Mouse (Mus musculus) ovary, adult 18-20 months (tissue): Measurements from ENCODE around the gene Styxl1.

Source experiments
- DNase-seq: peaks from one replicate; pipeline ENCODE4 v3.0.0; 2022; ENCODE audit warnings: low spot score, mixed read lengths

Styxl1 gene

GRCm38 (mm10) chr5:135697711-135698111 lies 80.5 kb downstream of the Styxl1 start:
- no peak for DNase-seq
